Mouse (Mus musculus) neural tube, embryonic 15.5 days (tissue): Measurements from ENCODE around the gene Csk. TPM values are rescaled to one million over a fixed set of nuclear protein-coding genes. Genes with fewer than 3 reads are reported as not detected.
A peak's percentile ranks its signal among the peaks of the same experiment; 100 is the strongest.

Experiments used
- ATAC-seq: fragments of 200-750 bp; cut with Nextera tagmentation; 2 replicates; pipeline ENCODE4 v1.8.0; 2017; ENCODE audit warnings: mild to moderate bottlenecking, moderate TSS enrichment, moderate library complexity; ENCODE audit not compliant: low FRiP score
- H3K27ac ChIP-seq: fragments of 300-500 bp; sonication (generic); replicated peaks from 2 replicates; pipeline ENCODE4 v1.5.1; 2015; ENCODE audit warnings: mild to moderate bottlenecking, inconsistent platforms
- H3K27me3 ChIP-seq: fragments of 300-500 bp; sonication (generic); replicated peaks from 2 replicates; pipeline ENCODE4 v1.6.1; 2015; ENCODE audit warnings: inconsistent platforms
- H3K36me3 ChIP-seq: fragments of 300-500 bp; sonication (generic); 2 replicates; pipeline ENCODE4 v1.6.1; 2015; ENCODE audit warnings: inconsistent platforms
- H3K4me1 ChIP-seq: fragments of 300-500 bp; sonication (generic); 2 replicates; pipeline ENCODE4 v1.6.1; 2015; ENCODE audit warnings: inconsistent platforms
- H3K4me2 ChIP-seq: fragments of 300-500 bp; sonication (generic); 2 replicates; pipeline ENCODE4 v1.6.1; 2015; ENCODE audit warnings: inconsistent platforms, mild to moderate bottlenecking, moderate library complexity
- H3K4me3 ChIP-seq: fragments of 300-500 bp; sonication (generic); replicated peaks from 2 replicates; pipeline ENCODE4 v1.5.1; 2015; ENCODE audit warnings: mild to moderate bottlenecking, inconsistent platforms
- H3K9ac ChIP-seq: fragments of 300-500 bp; sonication (generic); replicated peaks from 2 replicates; pipeline ENCODE4 v1.6.1; 2015; ENCODE audit warnings: mild to moderate bottlenecking, inconsistent platforms
- H3K9me3 ChIP-seq: fragments of 300-500 bp; sonication (generic); replicated peaks from 2 replicates; pipeline ENCODE4 v1.6.1; 2016; ENCODE audit warnings: inconsistent platforms
- WGBS: fragments of 180-500 bp; shearing (Covaris S2); methylation state at CpG from one replicate; pipeline ENCODE4 v1.1.7; 2015; ENCODE audit warnings: mixed read lengths; 5-methylcytosine and 5-hydroxymethylcytosine counted together
- polyA plus RNA-seq: library from polyadenylated mRNA; unstranded; fragments of >200 nt; fragmentation: Nextera tagmentation; extraction: Ambion mirVana; gene quantifications from 2 replicates; pipeline ENCODE4 v1.2.1, GENCODE M21; 2015

The Csk gene
- polyA plus RNA-seq, 1 experiment from 2014 or later: 43.1 TPM

- Histone ChIP-seq H3K9ac (no peak overlapping the region), H3K4me1 (no peaks in the 10 kb centered on the region), H3K27ac (no peak overlapping the region), H3K27me3 (no peaks in the 10 kb centered on the region), H3K4me3 (no peak overlapping the region), H3K9me3 (no peaks in the 10 kb centered on the region), H3K4me2 (no peak overlapping the region), H3K36me3 (no peaks in the 10 kb centered on the region)
- no peak for ATAC-seq
- WGBS: 93% methylated on average over 4 of the region's 4 CpGs
Measured at GRCm38 (mm10) chr9:57671037-57671436, 17.6 kb upstream of the Csk start.

- WGBS: 83% methylated on average over 3 of the region's 3 CpGs
Measured at GRCm38 (mm10) chr9:57669566-57669965, 16.1 kb upstream of the Csk start.

GRCm38 (mm10) chr9:57668277-57668676, 14.8 kb upstream of the Csk start:
- no peak for ATAC-seq
- no peaks in the 10 kb centered on the region for H3K27me3 ChIP-seq

More at GRCm38 (mm10) chr9:57669566-57669965, 16.1 kb upstream of the Csk start:
- Histone ChIP-seq H3K9me3 (no peaks in the 10 kb centered on the region), H3K27ac (no peak overlapping the region), H3K36me3 (no peaks in the 10 kb centered on the region), H3K9ac (no peak overlapping the region), H3K27me3 (no peaks in the 10 kb centered on the region), H3K4me2 (no peak overlapping the region), H3K4me3 (no peak overlapping the region), H3K4me1 (no peaks in the 10 kb centered on the region)
- no peak for ATAC-seq

GRCm38 (mm10) chr9:57667817-57668216, 14.4 kb upstream of the Csk start:
- H3K4me2 ChIP-seq: no peak overlapping the region
- H3K4me3 ChIP-seq: no peak overlapping the region
- no peak overlapping the region for H3K9ac ChIP-seq
- no peaks in the 10 kb centered on the region for H3K9me3 ChIP-seq
- no peak overlapping the region for H3K27ac ChIP-seq
- H3K4me1 ChIP-seq: no peaks in the 10 kb centered on the region
- no peaks in the 10 kb centered on the region for H3K36me3 ChIP-seq
- no peaks in the 10 kb centered on the region for H3K27me3 ChIP-seq
- 59% methylated on average over 11 of the region's 11 CpGs for WGBS
- no peak for ATAC-seq

More at GRCm38 (mm10) chr9:57668277-57668676, 14.8 kb upstream of the Csk start:
- no peaks in the 10 kb centered on the region for H3K4me1 ChIP-seq
- no peak overlapping the region for H3K4me2 ChIP-seq
- no peak overlapping the region for H3K4me3 ChIP-seq
- H3K9ac ChIP-seq: no peak overlapping the region
- H3K9me3 ChIP-seq: no peaks in the 10 kb centered on the region
- 31% methylated on average over 1 of the region's 1 CpGs for WGBS
- no peak overlapping the region for H3K27ac ChIP-seq
- H3K36me3 ChIP-seq: no peaks in the 10 kb centered on the region

- WGBS: 84% methylated on average over 3 of the region's 3 CpGs
Measured at GRCm38 (mm10) chr9:57667136-57667535, 13.7 kb upstream of the Csk start.

GRCm38 (mm10) chr9:57666536-57666935, 13.1 kb upstream of the Csk start:
- no peak for ATAC-seq

More at GRCm38 (mm10) chr9:57667136-57667535, 13.7 kb upstream of the Csk start:
- no peaks in the 10 kb centered on the region for H3K27me3 ChIP-seq
- ATAC-seq: no peak
- H3K27ac ChIP-seq: no peak overlapping the region
- H3K4me2 ChIP-seq: no peak overlapping the region
- H3K4me3 ChIP-seq: no peak overlapping the region
- H3K4me1 ChIP-seq: no peaks in the 10 kb centered on the region
- H3K36me3 ChIP-seq: no peaks in the 10 kb centered on the region
- no peak overlapping the region for H3K9ac ChIP-seq
- no peaks in the 10 kb centered on the region for H3K9me3 ChIP-seq

GRCm38 (mm10) chr9:57664616-57665015, 11.2 kb upstream of the Csk start:
- no peaks in the 10 kb centered on the region for H3K9me3 ChIP-seq
- no peaks in the 10 kb centered on the region for H3K36me3 ChIP-seq
- no peak overlapping the region for H3K27ac ChIP-seq
- no peak overlapping the region for H3K4me3 ChIP-seq
- H3K9ac ChIP-seq: no peak overlapping the region
- WGBS: 69% methylated on average over 7 of the region's 7 CpGs
- ATAC-seq: no peak
- no peaks in the 10 kb centered on the region for H3K4me1 ChIP-seq
- H3K27me3 ChIP-seq: no peaks in the 10 kb centered on the region
- H3K4me2 ChIP-seq: no peak overlapping the region

More at GRCm38 (mm10) chr9:57666536-57666935, 13.1 kb upstream of the Csk start:
- Histone ChIP-seq H3K9ac (no peak overlapping the region), H3K4me2 (no peak overlapping the region), H3K9me3 (no peaks in the 10 kb centered on the region), H3K36me3 (no peaks in the 10 kb centered on the region), H3K27ac (no peak overlapping the region), H3K27me3 (no peaks in the 10 kb centered on the region), H3K4me1 (no peaks in the 10 kb centered on the region), H3K4me3 (no peak overlapping the region)
- 85% methylated on average over 8 of the region's 8 CpGs for WGBS

GRCm38 (mm10) chr9:57661552-57661951, 8.1 kb upstream of the Csk start:
- Histone ChIP-seq H3K27me3 (no peaks in the 10 kb centered on the region), H3K9me3 (no peaks in the 10 kb centered on the region)

GRCm38 (mm10) chr9:57660501-57660900, 7.1 kb upstream of the Csk start:
- Histone ChIP-seq H3K36me3 (no peaks in the 10 kb centered on the region), H3K9me3 (no peaks in the 10 kb centered on the region), H3K9ac (no peak overlapping the region), H3K27me3 (no peaks in the 10 kb centered on the region), H3K4me2 (no peak overlapping the region), H3K27ac (no peak overlapping the region), H3K4me3 (no peak overlapping the region), H3K4me1 (peaks cover 5% of the 10 kb centered on the region)
- WGBS: 82% methylated on average over 6 of the region's 6 CpGs
- no peak for ATAC-seq

More at GRCm38 (mm10) chr9:57661552-57661951, 8.1 kb upstream of the Csk start:
- Histone ChIP-seq H3K9ac (no peak overlapping the region), H3K27ac (no peak overlapping the region), H3K4me1 (no peaks in the 10 kb centered on the region), H3K36me3 (no peaks in the 10 kb centered on the region), H3K4me3 (no peak overlapping the region), H3K4me2 (no peak overlapping the region)
- WGBS: 78% methylated on average over 3 of the region's 3 CpGs
- ATAC-seq: no peak

GRCm38 (mm10) chr9:57659774-57660173, 6.3 kb upstream of the Csk start:
- Histone ChIP-seq H3K9ac (no peak overlapping the region), H3K36me3 (no peaks in the 10 kb centered on the region), H3K4me3 (no peak overlapping the region), H3K9me3 (no peaks in the 10 kb centered on the region), H3K4me1 (peaks cover 6% of the 10 kb centered on the region), H3K4me2 (no peak overlapping the region), H3K27ac (no peak overlapping the region), H3K27me3 (no peaks in the 10 kb centered on the region)
- WGBS: 19% methylated on average over 4 of the region's 4 CpGs
- ATAC-seq: peak; percentile 72; the same call in 1 of the 2 replicates

GRCm38 (mm10) chr9:57658970-57659369, 5.5 kb upstream of the Csk start:
- H3K4me2 ChIP-seq: no peak overlapping the region
- no peak overlapping the region for H3K27ac ChIP-seq
- H3K4me3 ChIP-seq: no peak overlapping the region
- ATAC-seq: no peak
- no peak overlapping the region for H3K9ac ChIP-seq
- peaks cover 6% of the 10 kb centered on the region for H3K4me1 ChIP-seq
- no peaks in the 10 kb centered on the region for H3K27me3 ChIP-seq
- H3K9me3 ChIP-seq: no peaks in the 10 kb centered on the region
- no peaks in the 10 kb centered on the region for H3K36me3 ChIP-seq
- WGBS: 92% methylated on average over 4 of the region's 4 CpGs

GRCm38 (mm10) chr9:57657843-57658242, 4.4 kb upstream of the Csk start:
- WGBS: 67% methylated on average over 4 of the region's 4 CpGs
- Histone ChIP-seq H3K4me1 (peaks cover 6% of the 10 kb centered on the region), H3K9me3 (no peaks in the 10 kb centered on the region), H3K27ac (no peak overlapping the region), H3K27me3 (no peaks in the 10 kb centered on the region), H3K4me3 (no peak overlapping the region), H3K4me2 (no peak overlapping the region), H3K36me3 (no peaks in the 10 kb centered on the region), H3K9ac (no peak overlapping the region)
- ATAC-seq: no peak
